Mouse (Mus musculus): Measurements from ENCODE around the gene Cd52.
"Not testable (repeated sequence)": the region's sequence is repeated elsewhere in the genome, so short reads cannot be mapped to it uniquely, and the experiment has no call there.

- not testable (repeated sequence) for TF ChIP-seq CTCF (IDR thresholded peaks at IDR 0.05; ENCODE audit: control insufficient read depth, insufficient read depth, insufficient replicate concordance, low read depth, low read length); POLR2A (IDR thresholded peaks at IDR 0.05; ENCODE audit: control insufficient read depth, low read depth, low read length)
Observed at GRCm38 (mm10) chr4:134144297-134144696, 49.4 kb upstream of the Cd52 start.
